Mouse (Mus musculus) MEL (cell line): ENCODE data around the gene Lix1l. TPM values are rescaled to one million over a fixed set of nuclear protein-coding genes. Genes with fewer than 3 reads are reported as not detected.
"Not testable (repeated sequence)": the region's sequence is repeated elsewhere in the genome, so short reads cannot be mapped to it uniquely, and the experiment has no call there.

Source experiments
- DNase-seq: peaks from one replicate; pipeline ENCODE4 v3.0.0; 2011; ENCODE audit warnings: low read depth, low spot score
- H3K27ac ChIP-seq: 2 replicates; pipeline ENCODE4 v1.5.1; 2012; ENCODE audit warnings: low read depth, mild to moderate bottlenecking, control low read depth, low read length, moderate library complexity; ENCODE audit not compliant: control insufficient read depth
- H3K27me3 ChIP-seq, 2 experiments: fragments of 150-350 bp in 1 of 2; sonication (generic) in 1 of 2; 2 replicates each; pipeline ENCODE4 v1.6.1; 2012; ENCODE audit warnings: low read length in 2 of 2, mild to moderate bottlenecking in 2 of 2, improper control_type of control experiment in 1 of 2, moderate library complexity in 1 of 2; ENCODE audit not compliant: insufficient read depth in 2 of 2, control insufficient read depth in 1 of 2
- H3K36me3 ChIP-seq, 2 experiments: 2 replicates each; pipeline ENCODE4 v1.6.1; 2012 to 2014; ENCODE audit warnings: low read length in 2 of 2, improper control_type of control experiment in 1 of 2, inconsistent platforms in 1 of 2, mild to moderate bottlenecking in 1 of 2; ENCODE audit not compliant: insufficient read depth in 2 of 2, control insufficient read depth in 1 of 2
- H3K4me1 ChIP-seq, 2 experiments: fragments of 150-350 bp in 1 of 2; sonication (generic) in 1 of 2; 2 replicates each; pipeline ENCODE4 v1.6.1; 2012; ENCODE audit warnings: low read length in 2 of 2, improper control_type of control experiment in 1 of 2, mild to moderate bottlenecking in 1 of 2; ENCODE audit not compliant: insufficient read depth in 2 of 2, control insufficient read depth in 1 of 2
- H3K4me3 ChIP-seq, 2 experiments: fragments of 150-350 bp in 1 of 2; sonication (generic) in 1 of 2; 2 replicates each; pipeline ENCODE4 v1.5.1; 2012; ENCODE audit warnings: low read depth in 2 of 2, low read length in 2 of 2, mild to moderate bottlenecking in 2 of 2, moderate library complexity in 2 of 2, control low read depth in 1 of 2, improper control_type of control experiment in 1 of 2; ENCODE audit not compliant: control insufficient read depth in 1 of 2, insufficient read depth in 1 of 2
- H3K79me2 ChIP-seq: 2 replicates; pipeline ENCODE4 v1.6.1; 2012; ENCODE audit warnings: mild to moderate bottlenecking, low read length, moderate library complexity; ENCODE audit not compliant: control insufficient read depth, poor library complexity, insufficient read depth
- H3K9ac ChIP-seq: 2 replicates; pipeline ENCODE4 v1.6.1; 2012; ENCODE audit warnings: low read depth, mild to moderate bottlenecking, control low read depth, low read length, moderate library complexity; ENCODE audit not compliant: control insufficient read depth, poor library complexity, severe bottlenecking
- H3K9me3 ChIP-seq: fragments of 150-350 bp; sonication (generic); replicated peaks from 2 replicates; pipeline ENCODE4 v1.6.1; 2012; ENCODE audit warnings: mild to moderate bottlenecking, low read length, improper control_type of control experiment, moderate library complexity; ENCODE audit not compliant: insufficient read depth
- E2F4 ChIP-seq: IDR thresholded peaks from 2 replicates; pipeline ENCODE4 v1.6.1; 2011; ENCODE audit warnings: low read depth, low read length, improper control_type of control experiment, borderline replicate concordance
- GABPA ChIP-seq: IDR thresholded peaks from 2 replicates; pipeline ENCODE4 v1.6.1; 2012; ENCODE audit warnings: low read depth, mild to moderate bottlenecking, inconsistent platforms, low read length, improper control_type of control experiment, moderate library complexity
- GATA1 ChIP-seq: IDR thresholded peaks from 2 replicates; pipeline ENCODE4 v1.6.1; 2011; ENCODE audit warnings: low read depth, low read length, improper control_type of control experiment
- JUND ChIP-seq: IDR thresholded peaks from 2 replicates; pipeline ENCODE4 v1.6.1; 2011; ENCODE audit warnings: low read depth, mild to moderate bottlenecking, improper control_type of control experiment, low read length
- KAT2A ChIP-seq: conservative IDR thresholded peaks from 2 replicates; pipeline ENCODE4 v1.6.1; 2012; ENCODE audit warnings: low read depth, low read length, improper control_type of control experiment, inconsistent platforms
- MAZ ChIP-seq: IDR thresholded peaks from 2 replicates; pipeline ENCODE4 v1.6.1; 2012; ENCODE audit warnings: low read depth, mild to moderate bottlenecking, inconsistent platforms, low read length, improper control_type of control experiment
- MEF2A ChIP-seq: IDR thresholded peaks from 2 replicates; pipeline ENCODE4 v1.6.1; 2014; ENCODE audit warnings: low read depth, mild to moderate bottlenecking, inconsistent platforms, low read length, improper control_type of control experiment; ENCODE audit not compliant: poor library complexity, insufficient replicate concordance, severe bottlenecking; ENCODE audit errors: extremely low read depth
- MXI1 ChIP-seq: IDR thresholded peaks from 2 replicates; pipeline ENCODE4 v1.6.1; 2011; ENCODE audit warnings: mild to moderate bottlenecking, low read depth, low read length, improper control_type of control experiment
- NELFE ChIP-seq: IDR thresholded peaks from 2 replicates; pipeline ENCODE4 v1.6.1; 2011; ENCODE audit warnings: low read depth, low read length, improper control_type of control experiment
- POLR2A ChIP-seq, 2 experiments: IDR thresholded peaks; 2 replicates each; pipeline ENCODE4 v1.6.1; 2011 to 2012; ENCODE audit warnings: low read length in 2 of 2, mild to moderate bottlenecking in 2 of 2, control low read depth in 1 of 2, improper control_type of control experiment in 1 of 2, low read depth in 1 of 2, moderate library complexity in 1 of 2; ENCODE audit not compliant: control insufficient read depth in 1 of 2, insufficient read depth in 1 of 2, poor library complexity in 1 of 2
- SIN3A ChIP-seq: IDR thresholded peaks from 2 replicates; pipeline ENCODE4 v1.6.1; 2012; ENCODE audit warnings: low read length, improper control_type of control experiment, inconsistent platforms
- TAL1 ChIP-seq: IDR thresholded peaks from 2 replicates; pipeline ENCODE4 v1.6.1; 2012; ENCODE audit warnings: mild to moderate bottlenecking, inconsistent platforms, low read length, moderate library complexity, mixed read lengths
- TBP ChIP-seq: IDR thresholded peaks from 2 replicates; pipeline ENCODE4 v1.8.0; 2011; ENCODE audit warnings: low read depth, low read length, improper control_type of control experiment
- UBTF ChIP-seq: IDR thresholded peaks from 2 replicates; pipeline ENCODE4 v1.6.1; 2012; ENCODE audit warnings: low read depth, mild to moderate bottlenecking, inconsistent platforms, low read length, improper control_type of control experiment, moderate library complexity, borderline replicate concordance; ENCODE audit not compliant: insufficient read depth
- USF1 ChIP-seq: IDR thresholded peaks from 2 replicates; pipeline ENCODE4 v1.6.1; 2014; ENCODE audit warnings: low read depth, mild to moderate bottlenecking, inconsistent platforms, low read length, improper control_type of control experiment, moderate library complexity
- ZKSCAN1 ChIP-seq: IDR thresholded peaks from 2 replicates; pipeline ENCODE4 v1.6.1; 2012; ENCODE audit warnings: low read depth, mild to moderate bottlenecking, inconsistent platforms, low read length, improper control_type of control experiment, moderate library complexity
- ZNF384 ChIP-seq: IDR thresholded peaks from 2 replicates; pipeline ENCODE4 v1.6.1; 2012; ENCODE audit warnings: low read depth, mild to moderate bottlenecking, inconsistent platforms, low read length, improper control_type of control experiment
- polyA plus RNA-seq, 2 experiments: library from polyadenylated mRNA; stranded (reverse) in 1 of 2; unstranded in 1 of 2; fragments of >175 nt in 1 of 2; fragments of >200 nt in 1 of 2; gene quantifications; 2 replicates each; pipeline versions ENCODE4 v1.2.1 to v1.2.4; 2012; ENCODE audit warnings: low replicate concordance in 2 of 2, low read depth in 1 of 2; ENCODE audit not compliant: insufficient read length in 2 of 2, insufficient read depth in 1 of 2, missing spikeins in 1 of 2
- total RNA-seq: library from RNA; depleted of rRNA; stranded (reverse); fragments of 300-350 nt; gene quantifications from 2 replicates; pipeline ENCODE4 v1.2.3, GENCODE M21; 2012

Lix1l gene
- total and polyA plus RNA-seq, 3 experiments, result 5.4 to 17.0 TPM; not detected in 1

- Histone ChIP-seq H3K4me1 (peaks cover 2 to 14% of the 10 kb centered on the region in 2 experiments), H3K36me3 (peaks cover 0 to 10% of the 10 kb centered on the region in 2 experiments; a peak in 2 of 4 replicates)
- H3K79me2 ChIP-seq, H3K27me3 ChIP-seq, H3K27ac ChIP-seq, H3K4me3 ChIP-seq, H3K9ac ChIP-seq, H3K9me3 ChIP-seq: not testable (repeated sequence)
- 0 out of 2 replicates have a peak, but pooled peaks have one; percentile 54 for TF ChIP-seq ZNF384
- peak; percentile 93 for TF ChIP-seq TBP
- peak; percentile 58 for TF ChIP-seq GATA1
- DNase-seq, result peak; percentile 46
Measured at GRCm38 (mm10) chr3:96665732-96666363, 64.9 kb downstream of the Lix1l start.

GRCm38 (mm10) chr3:96666916-96667315, 66.0 kb downstream of the Lix1l start:
- Histone ChIP-seq H3K9me3 (no peaks in the 10 kb centered on the region), H3K4me3 (no peak overlapping the region), H3K4me1 (peaks cover 3 to 12% of the 10 kb centered on the region in 2 experiments), H3K9ac (no peak overlapping the region), H3K27ac (no peak overlapping the region), H3K36me3 (peaks cover 0 to 12% of the 10 kb centered on the region in 2 experiments; a peak in 2 of 4 replicates), H3K79me2 (no peaks in the 10 kb centered on the region; the same call in 1 of the 2 replicates), H3K27me3 (no peaks in the 10 kb centered on the region)
- no peak for DNase-seq
- TF ChIP-seq GABPA (no peak), NELFE (no peak), ZNF384 (no peak), MXI1 (no peak), SIN3A (no peak), UBTF (no peak), JUND (no peak), USF1 (no peak), ZKSCAN1 (no peak), MEF2A (no peak), E2F4 (no peak), TAL1 (no peak), POLR2A (IDR thresholded peaks at IDR 0.05; ENCODE audit: control insufficient read depth in 1 of 2, insufficient read depth in 1 of 2, low read depth in 1 of 2, low read length in 2 of 2, poor library complexity in 1 of 2) (no peak), KAT2A (no peak), MAZ (no peak)
